ENCODE assay signal across 8 mouse cellular contexts in the genomic region with DNA sequence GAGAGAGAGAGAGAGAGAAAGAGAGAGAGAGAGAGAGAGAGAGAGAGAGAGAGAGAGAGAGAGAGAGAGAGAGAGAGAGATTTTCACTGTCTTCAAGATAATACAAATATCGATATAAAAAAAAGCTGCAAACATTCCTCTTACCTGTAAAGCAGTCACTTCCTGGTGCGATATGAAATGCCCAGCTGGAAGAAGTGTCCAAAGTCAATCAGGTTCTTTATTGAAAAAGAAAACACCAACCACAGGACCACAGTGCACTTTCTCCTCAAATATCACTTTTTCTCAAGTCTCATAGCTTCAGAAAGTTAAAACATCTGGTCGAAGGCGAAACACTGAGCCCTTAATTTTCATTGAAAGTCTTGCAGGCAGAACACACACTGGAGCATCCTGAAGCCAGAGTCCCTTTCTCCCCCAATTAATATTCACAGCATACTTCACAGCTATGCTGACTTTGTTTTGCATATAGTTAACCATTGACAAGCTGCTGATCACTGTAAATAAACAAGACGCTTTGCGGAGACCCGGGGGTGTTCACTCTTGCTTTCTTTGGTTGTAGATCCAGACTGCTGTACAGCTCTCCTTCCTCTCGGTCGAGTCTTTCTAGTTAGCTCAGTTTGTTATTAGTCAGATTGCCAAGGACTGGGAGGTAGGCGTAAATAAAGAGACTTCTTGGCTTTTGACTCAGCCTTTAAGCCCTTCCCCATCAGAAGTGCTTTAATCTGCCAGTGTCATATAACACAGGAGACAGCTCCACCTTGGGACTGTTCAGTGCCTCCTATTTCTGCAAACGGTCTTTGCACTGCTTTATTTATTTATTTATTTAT. TPM values are rescaled to one million over a fixed set of nuclear protein-coding genes. Genes with fewer than 3 reads are reported as not detected.
DNase-seq lines count a peak whose midpoint lies in the region; ATAC-seq and TF ChIP-seq lines count a peak whose summit lies in the region.

A gene (minus strand): TSS at position 666 of the 824 bp plus-strand sequence.

- H3K27me3 ChIP-seq in heart, embryonic 15.5 days: no peaks in the 10 kb centered on the region
- H3K27me3 ChIP-seq in heart, embryonic 10.5 days (ENCODE audit: insufficient read depth, poor library complexity, severe bottlenecking): no peaks in the 10 kb centered on the region
- no peaks in the 10 kb centered on the region for H3K27me3 ChIP-seq in embryonic facial prominence, embryonic 11.5 days (ENCODE audit: control insufficient read depth, insufficient read depth, low read length)
- no peaks in the 10 kb centered on the region for H3K27me3 ChIP-seq in intestine, embryonic 16.5 days (replicated peaks; ENCODE audit: control insufficient read depth, insufficient read depth, low read length)
- H3K27me3 ChIP-seq in thymus, adult 2 months (ENCODE audit: control insufficient read depth, insufficient read depth, low read length): no peaks in the 10 kb centered on the region
- H3K27me3 ChIP-seq in cerebellum, adult 2 months (ENCODE audit: control insufficient read depth, insufficient read depth, low read length): no peaks in the 10 kb centered on the region

- H3K4me2 ChIP-seq in heart, embryonic 15.5 days: peak within 1 kb of the TSS; percentile 33; the same call in 1 of the 2 replicates
- H3K4me2 ChIP-seq in embryonic facial prominence, embryonic 11.5 days (ENCODE audit: low read depth, low read length): peak within 1 kb of the TSS; percentile 39
- peak within 1 kb of the TSS; percentile 52 for H3K4me2 ChIP-seq in intestine, embryonic 16.5 days (ENCODE audit: low read depth, low read length)

- 52% methylated on average over 11 of the region's 11 CpGs for WGBS in heart, embryonic 15.5 days
- WGBS in heart, embryonic 10.5 days: 62% methylated on average over 11 of the region's 11 CpGs
- WGBS in embryonic facial prominence, embryonic 11.5 days: 22% methylated on average over 11 of the region's 11 CpGs
- 10% methylated on average over 11 of the region's 11 CpGs for WGBS in intestine, embryonic 16.5 days
- WGBS in thymus, adult 2 months: 73% methylated on average over 11 of the region's 11 CpGs
- WGBS in cerebellum, adult 2 months: 10% methylated on average over 11 of the region's 11 CpGs

- no peak within 1 kb of the TSS for H3K27ac ChIP-seq in heart, embryonic 15.5 days
- H3K27ac ChIP-seq in heart, embryonic 10.5 days: no peak within 1 kb of the TSS
- H3K27ac ChIP-seq in embryonic facial prominence, embryonic 11.5 days (replicated peaks; ENCODE audit: low read depth, low read length): peak within 1 kb of the TSS; percentile 70
- H3K27ac ChIP-seq in intestine, embryonic 16.5 days (ENCODE audit: low read length): peak within 1 kb of the TSS; percentile 66
- no peak within 1 kb of the TSS for H3K27ac ChIP-seq in thymus, adult 2 months (ENCODE audit: control insufficient read depth, insufficient read depth, low read length)
- no peak within 1 kb of the TSS for H3K27ac ChIP-seq in cerebellum, adult 2 months (ENCODE audit: insufficient read depth, low read length)

- no peak for ATAC-seq in heart, embryonic 15.5 days (replicated peaks; ENCODE audit: insufficient number of reproducible peaks, insufficient read depth, low FRiP score, low read depth)
- ATAC-seq in embryonic facial prominence, embryonic 11.5 days (replicated peaks; ENCODE audit: insufficient number of reproducible peaks, low FRiP score, low TSS enrichment, low read depth): peak; percentile 90
- ATAC-seq in intestine, embryonic 16.5 days: peak; percentile 97

- H3K4me1 ChIP-seq in heart, embryonic 15.5 days (replicated peaks): no peaks in the 10 kb centered on the region
- H3K4me1 ChIP-seq in heart, embryonic 10.5 days: no peaks in the 10 kb centered on the region
- no peaks in the 10 kb centered on the region for H3K4me1 ChIP-seq in embryonic facial prominence, embryonic 11.5 days (ENCODE audit: control insufficient read depth, insufficient read depth, low read length)
- no peaks in the 10 kb centered on the region for H3K4me1 ChIP-seq in intestine, embryonic 16.5 days (ENCODE audit: control insufficient read depth, insufficient read depth, low read length)
- H3K4me1 ChIP-seq in thymus, adult 2 months (replicated peaks; ENCODE audit: control insufficient read depth, insufficient read depth, low read length): no peaks in the 10 kb centered on the region
- H3K4me1 ChIP-seq in cerebellum, adult 2 months (ENCODE audit: control insufficient read depth, insufficient read depth, low read length): no peaks in the 10 kb centered on the region

- no peak for TF ChIP-seq CTCF in thymus, adult 2 months (IDR thresholded peaks at IDR 0.05; ENCODE audit: borderline replicate concordance, control insufficient read depth, extremely low read depth, insufficient read depth, low read length, poor library complexity)
- no peak for TF ChIP-seq CTCF in cerebellum, adult 2 months (IDR thresholded peaks at IDR 0.05; ENCODE audit: borderline replicate concordance, insufficient read depth, low read depth, low read length)

- H3K4me3 ChIP-seq in heart, embryonic 15.5 days: peak within 1 kb of the TSS; percentile 32
- no peak within 1 kb of the TSS for H3K4me3 ChIP-seq in heart, embryonic 10.5 days
- H3K4me3 ChIP-seq in embryonic facial prominence, embryonic 11.5 days (ENCODE audit: low read depth, low read length): peak within 1 kb of the TSS; percentile 38
- H3K4me3 ChIP-seq in intestine, embryonic 16.5 days (ENCODE audit: low read length): peak within 1 kb of the TSS; percentile 41
- no peak within 1 kb of the TSS for H3K4me3 ChIP-seq in thymus, adult 2 months (ENCODE audit: control insufficient read depth, insufficient read depth, low read length)
- no peak within 1 kb of the TSS for H3K4me3 ChIP-seq in cerebellum, adult 2 months (replicated peaks; ENCODE audit: insufficient read depth, low read depth, low read length)

- no peaks in the 10 kb centered on the region for H3K36me3 ChIP-seq in heart, embryonic 15.5 days
- H3K36me3 ChIP-seq in heart, embryonic 10.5 days: no peaks in the 10 kb centered on the region
- H3K36me3 ChIP-seq in embryonic facial prominence, embryonic 11.5 days (replicated peaks; ENCODE audit: control insufficient read depth, insufficient read depth, low read depth, low read length): no peaks in the 10 kb centered on the region
- H3K36me3 ChIP-seq in intestine, embryonic 16.5 days (ENCODE audit: control insufficient read depth, insufficient read depth, low read length): peaks cover 8% of the 10 kb centered on the region; the same call in 1 of the 2 replicates
- no peaks in the 10 kb centered on the region for H3K36me3 ChIP-seq in thymus, adult 2 months (ENCODE audit: control insufficient read depth, insufficient read depth, low read length)

- no peaks in the 10 kb centered on the region for H3K9me3 ChIP-seq in heart, embryonic 15.5 days (replicated peaks)
- no peaks in the 10 kb centered on the region for H3K9me3 ChIP-seq in heart, embryonic 10.5 days
- H3K9me3 ChIP-seq in embryonic facial prominence, embryonic 11.5 days (replicated peaks; ENCODE audit: control insufficient read depth, low read length): no peaks in the 10 kb centered on the region
- H3K9me3 ChIP-seq in intestine, embryonic 16.5 days (ENCODE audit: control insufficient read depth, low read length): no peaks in the 10 kb centered on the region

- H3K9ac ChIP-seq in heart, embryonic 15.5 days: no peak within 1 kb of the TSS
- H3K9ac ChIP-seq in embryonic facial prominence, embryonic 11.5 days (replicated peaks; ENCODE audit: low read length): peak within 1 kb of the TSS; percentile 58
- peak within 1 kb of the TSS; percentile 61 for H3K9ac ChIP-seq in intestine, embryonic 16.5 days (ENCODE audit: low read depth, low read length)

- DNase-seq in heart, embryonic 10.5 days (ENCODE audit: low spot score): no peak
- peak; percentile 63 for DNase-seq in embryonic facial prominence, embryonic 11.5 days (ENCODE audit: low spot score)
- peak; percentile 32 for DNase-seq in mesoderm, embryonic 11.5 days (ENCODE audit: low read depth, low spot score)
- no peak for DNase-seq in adrenal gland, adult (ENCODE audit: inconsistent age in 2 of 2, low spot score in 1 of 2)
- DNase-seq in thymus, adult 2 months: no peak
- DNase-seq in cerebellum, adult 2 months: no peak

- TF ChIP-seq POLR2A in thymus, adult 2 months (IDR thresholded peaks at IDR 0.05; ENCODE audit: control insufficient read depth, extremely low read depth, insufficient read depth, low read length, poor library complexity): no peak
- TF ChIP-seq POLR2A in cerebellum, adult 2 months (IDR thresholded peaks at IDR 0.05; ENCODE audit: borderline replicate concordance, insufficient read depth, low read length): no peak

RNA-seq across cellular contexts. Expression of the gene that starts here (rescaled TPM):
- 1.6 and 2.3 TPM in 2 replicates for polyA plus RNA-seq in heart, embryonic 15.5 days (2015; fragmentation: Nextera tagmentation; extraction: Ambion mirVana)
- 0.65 and 3.2 TPM in 2 replicates for polyA plus RNA-seq in heart, embryonic 10.5 days (2016; fragmentation: Nextera tagmentation; extraction: Ambion mirVana)
- 25.0 and 31.3 TPM in 2 replicates for polyA plus RNA-seq in embryonic facial prominence, embryonic 11.5 days (2014; fragmentation: Nextera tagmentation; extraction: Ambion mirVana)
- polyA plus RNA-seq in intestine, embryonic 16.5 days (2015; fragmentation: Nextera tagmentation; extraction: Ambion mirVana): 26.3 and 27.3 TPM in 2 replicates
- 0.14 and 0.23 TPM in 2 replicates for polyA plus RNA-seq in thymus, adult 2 months (2012; rRNA removed)
- polyA plus RNA-seq in cerebellum, adult 2 months (2012; rRNA removed): 0.65 and 0.84 TPM in 2 replicates

Comparison
In these comparisons a context has a peak if more than half of its experiments do, and no peak if none do; other contexts are left out.
1. H3K4me3 ChIP-seq: peak in heart, embryonic 15.5 days (single experiment), embryonic facial prominence, embryonic 11.5 days (single experiment) and intestine, embryonic 16.5 days (single experiment); none in heart, embryonic 10.5 days (single experiment), thymus, adult 2 months (single experiment) and cerebellum, adult 2 months (single experiment).
2. H3K27ac ChIP-seq: peak in embryonic facial prominence, embryonic 11.5 days (single experiment) and intestine, embryonic 16.5 days (single experiment); none in heart, embryonic 15.5 days (single experiment), heart, embryonic 10.5 days (single experiment), thymus, adult 2 months (single experiment) and cerebellum, adult 2 months (single experiment).
3. DNase-seq: peak in embryonic facial prominence, embryonic 11.5 days (single experiment) and mesoderm, embryonic 11.5 days (single experiment); none in heart, embryonic 10.5 days (single experiment), adrenal gland, adult (0 of 2), thymus, adult 2 months (single experiment) and cerebellum, adult 2 months (0 of 2).
4. Peak in every context shown above with its lines, with median percentiles within 50 percentile points of each other: H3K4me2 ChIP-seq.